14 mouse cellular contexts compared by ENCODE assay signal in the genomic region with DNA sequence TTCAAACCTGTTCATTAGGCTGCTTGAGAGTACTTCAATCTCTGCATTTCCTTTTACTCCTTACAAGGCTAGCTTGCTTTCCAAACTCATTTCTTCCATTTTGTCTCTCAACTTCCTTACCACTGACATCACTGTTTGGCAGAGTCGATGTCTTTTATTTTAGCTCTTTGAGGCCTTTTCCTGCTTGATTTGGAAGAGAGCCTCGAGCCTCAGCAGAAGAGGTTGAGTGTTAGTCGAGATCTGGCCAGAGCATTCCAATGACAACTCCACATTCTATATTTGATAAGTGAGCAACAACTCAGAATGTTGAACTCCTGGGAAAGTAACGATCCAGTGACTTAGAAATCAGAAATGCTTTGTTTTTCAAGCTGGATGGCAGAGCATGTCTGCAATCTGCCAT. TPM values are rescaled to one million over a fixed set of nuclear protein-coding genes. Genes with fewer than 3 reads are reported as not detected.
DNase-seq lines count a peak whose midpoint lies in the region; ATAC-seq and TF ChIP-seq lines count a peak whose summit lies in the region.
"Had no signal": no experiment of that assay in that cellular context is flagged by ENCODE, and none has a peak within 500 bp of the region (broad histone marks: within the 10 kb centered on the region; RNA-seq: fewer than 3 reads in every experiment).

No protein-coding gene starts in this region.

- ATAC-seq in forebrain, embryonic 14.5 days: no peak
- ATAC-seq in midbrain, postnatal 0 days (ENCODE audit: low FRiP score): no peak
- ATAC-seq: midbrain, embryonic 15.5 days had no signal

- H3K27me3 ChIP-seq in forebrain, embryonic 14.5 days (replicated peaks; ENCODE audit: control insufficient read depth, insufficient read depth, low read length): no peaks in the 10 kb centered on the region
- H3K27me3 ChIP-seq in forebrain, embryonic 10.5 days (ENCODE audit: poor library complexity, severe bottlenecking): no peaks in the 10 kb centered on the region; the same call in 1 of the 2 replicates
- H3K27me3 ChIP-seq in midbrain, postnatal 0 days (ENCODE audit: insufficient read depth, low read length): no peaks in the 10 kb centered on the region
- no peaks in the 10 kb centered on the region for H3K27me3 ChIP-seq in midbrain, embryonic 10.5 days (ENCODE audit: low read depth, poor library complexity, severe bottlenecking)
- H3K27me3 ChIP-seq: embryonic facial prominence, embryonic 15.5 days; hindbrain, embryonic 13.5 days; liver, embryonic 13.5 days; midbrain, embryonic 15.5 days had no signal

- peak; percentile 12 for DNase-seq in forebrain, embryonic 14.5 days (ENCODE audit: low spot score)
- no peak for DNase-seq in forebrain, embryonic 10.5 days (ENCODE audit: extremely low spot score, low spot score)
- DNase-seq in midbrain, postnatal 0 days (ENCODE audit: low spot score): no peak
- no peak for DNase-seq in midbrain, embryonic 10.5 days (ENCODE audit: low spot score)
- peak; percentile 67 to 73 for DNase-seq in heart, postnatal 10 days
- DNase-seq in skeletal muscle tissue, adult 2 months (ENCODE audit: low read depth, low spot score): peak; percentile 7
- no peak for DNase-seq in right cerebral cortex, postnatal 36 days (ENCODE audit: low spot score in 2 of 2)
- DNase-seq in left cerebral cortex, postnatal 25 days (ENCODE audit: low spot score in 2 of 2): no peak
- DNase-seq: adrenal gland, postnatal 10 days; cerebellum, adult 2 months; liver, embryonic 13.5 days had no signal

- intact Hi-C loops in heart, postnatal 10 days (cut with DNase I): loop anchor here (2.0 kb wide), 1 partner anchor 50 kb away; no protein-coding TSS in a partner anchor
- intact Hi-C loops in left cerebral cortex, postnatal 25 days (cut with DNase I): no loop called here

- no peak overlapping the region for H3K9ac ChIP-seq in forebrain, embryonic 14.5 days (ENCODE audit: low read length)
- H3K9ac ChIP-seq in midbrain, postnatal 0 days (replicated peaks; ENCODE audit: low read length, poor library complexity, severe bottlenecking): no peak overlapping the region
- H3K9ac ChIP-seq: embryonic facial prominence, embryonic 15.5 days; hindbrain, embryonic 13.5 days; liver, embryonic 13.5 days; midbrain, embryonic 15.5 days had no signal

- no peaks in the 10 kb centered on the region for H3K9me3 ChIP-seq in forebrain, embryonic 14.5 days (replicated peaks; ENCODE audit: control insufficient read depth, low read length)
- no peaks in the 10 kb centered on the region for H3K9me3 ChIP-seq in forebrain, embryonic 10.5 days
- no peaks in the 10 kb centered on the region for H3K9me3 ChIP-seq in midbrain, postnatal 0 days (ENCODE audit: low read length)
- H3K9me3 ChIP-seq in midbrain, embryonic 10.5 days (replicated peaks): no peaks in the 10 kb centered on the region
- H3K9me3 ChIP-seq: embryonic facial prominence, embryonic 15.5 days; hindbrain, embryonic 13.5 days; liver, embryonic 13.5 days; midbrain, embryonic 15.5 days had no signal

- no peak overlapping the region for H3K4me2 ChIP-seq in forebrain, embryonic 14.5 days (ENCODE audit: low read length)
- no peak overlapping the region for H3K4me2 ChIP-seq in midbrain, postnatal 0 days (ENCODE audit: low read depth, low read length, poor library complexity, severe bottlenecking)
- H3K4me2 ChIP-seq: embryonic facial prominence, embryonic 15.5 days; hindbrain, embryonic 13.5 days; liver, embryonic 13.5 days; midbrain, embryonic 15.5 days had no signal

- H3K36me3 ChIP-seq in forebrain, embryonic 14.5 days (ENCODE audit: control insufficient read depth, insufficient read depth, low read length): no peaks in the 10 kb centered on the region
- no peaks in the 10 kb centered on the region for H3K36me3 ChIP-seq in forebrain, embryonic 10.5 days (replicated peaks)
- H3K36me3 ChIP-seq in midbrain, postnatal 0 days (ENCODE audit: insufficient read depth, low read length): no peaks in the 10 kb centered on the region
- no peaks in the 10 kb centered on the region for H3K36me3 ChIP-seq in midbrain, embryonic 10.5 days
- H3K36me3 ChIP-seq: embryonic facial prominence, embryonic 15.5 days; hindbrain, embryonic 13.5 days; liver, embryonic 13.5 days; midbrain, embryonic 15.5 days had no signal

- no peak overlapping the region; the same call in 1 of the 2 replicates for H3K27ac ChIP-seq in forebrain, embryonic 14.5 days (ENCODE audit: low read depth, low read length)
- no peak overlapping the region for H3K27ac ChIP-seq in forebrain, embryonic 10.5 days
- H3K27ac ChIP-seq in midbrain, postnatal 0 days (ENCODE audit: low read depth, low read length): no peak overlapping the region
- H3K27ac ChIP-seq in midbrain, embryonic 10.5 days (replicated peaks): no peak overlapping the region
- H3K27ac ChIP-seq: embryonic facial prominence, embryonic 15.5 days; hindbrain, embryonic 13.5 days; liver, embryonic 13.5 days; midbrain, embryonic 15.5 days had no signal

- 54% methylated on average over 4 of the region's 4 CpGs for WGBS in forebrain, embryonic 14.5 days
- WGBS in forebrain, embryonic 10.5 days: 77% methylated on average over 4 of the region's 4 CpGs
- 69% methylated on average over 4 of the region's 4 CpGs for WGBS in midbrain, postnatal 0 days
- WGBS in midbrain, embryonic 10.5 days: 82% methylated on average over 4 of the region's 4 CpGs

- TF ChIP-seq CTCF in midbrain, postnatal 0 days (IDR thresholded peaks at IDR 0.05): peak; percentile 12; the same call in 1 of the 2 replicates

- peaks cover 16% of the 10 kb centered on the region for H3K4me1 ChIP-seq in forebrain, embryonic 14.5 days (ENCODE audit: control insufficient read depth, insufficient read depth, low read length)
- H3K4me1 ChIP-seq in forebrain, embryonic 10.5 days: peaks cover 30% of the 10 kb centered on the region
- H3K4me1 ChIP-seq in midbrain, postnatal 0 days (ENCODE audit: insufficient read depth, low read length): no peaks in the 10 kb centered on the region
- peaks cover 27% of the 10 kb centered on the region for H3K4me1 ChIP-seq in midbrain, embryonic 10.5 days
- H3K4me1 ChIP-seq: liver, embryonic 13.5 days had no signal

- no peak overlapping the region for H3K4me3 ChIP-seq in forebrain, embryonic 14.5 days (ENCODE audit: low read depth, low read length)
- no peak overlapping the region for H3K4me3 ChIP-seq in forebrain, embryonic 10.5 days
- H3K4me3 ChIP-seq in midbrain, postnatal 0 days (ENCODE audit: low read depth, low read length): no peak overlapping the region
- H3K4me3 ChIP-seq in midbrain, embryonic 10.5 days: no peak overlapping the region
- H3K4me3 ChIP-seq: embryonic facial prominence, embryonic 15.5 days; hindbrain, embryonic 13.5 days; liver, embryonic 13.5 days; midbrain, embryonic 15.5 days had no signal

RNA-seq across cellular contexts. Expression of a gene that starts 48.4 kb away (rescaled TPM):
- 69.4 and 92.3 TPM in 2 replicates for polyA plus RNA-seq in forebrain, embryonic 14.5 days (2014; fragmentation: Nextera tagmentation; extraction: Ambion mirVana)
- 78.1 and 81.6 TPM in 2 replicates for polyA plus RNA-seq in forebrain, embryonic 10.5 days (2016; fragmentation: Nextera tagmentation; extraction: Ambion mirVana)
- total RNA-seq in midbrain, postnatal 0 days (2014; rRNA removed): 102 and 116 TPM in 2 replicates
- polyA plus RNA-seq in midbrain, postnatal 0 days (2015; fragmentation: Nextera tagmentation; extraction: Ambion mirVana): 83.6 and 92.9 TPM in 2 replicates
- polyA plus RNA-seq in midbrain, embryonic 10.5 days (2016; fragmentation: Nextera tagmentation; extraction: Ambion mirVana): 76.6 and 97.3 TPM in 2 replicates
- total RNA-seq in heart, postnatal 10 days (2021): 100 to 1,000 TPM; 102 to 112 TPM
- 100 to 1,000 TPM; 129 to 135 TPM for total RNA-seq in left cerebral cortex, postnatal 25 days (2021)

Comparison
In these comparisons a context has a peak if more than half of its experiments do, and no peak if none do; other contexts are left out.
1. DNase-seq: peak in forebrain, embryonic 14.5 days (single experiment), heart, postnatal 10 days (2 of 2) and skeletal muscle tissue, adult 2 months (single experiment); none in forebrain, embryonic 10.5 days (single experiment), midbrain, postnatal 0 days (single experiment), midbrain, embryonic 10.5 days (single experiment), right cerebral cortex, postnatal 36 days (0 of 2) and left cerebral cortex, postnatal 25 days (0 of 2).